Mouse (Mus musculus) kidney, adult 2 months (tissue): ENCODE measurements around the gene Nudcd3. TPM values are rescaled to one million over a fixed set of nuclear protein-coding genes. Genes with fewer than 3 reads are reported as not detected.
"Not testable (repeated sequence)": the region's sequence is repeated elsewhere in the genome, so short reads cannot be mapped to it uniquely, and the experiment has no call there.

Experiments
- DNase-seq: peaks from one replicate; pipeline ENCODE4 v3.0.0; 2021
- H3K27ac ChIP-seq: fragments of 200-500 bp; 2 replicates; pipeline ENCODE4 v1.5.1; 2012; ENCODE audit warnings: low read depth, low read length, control low read depth, inconsistent platforms; ENCODE audit not compliant: insufficient read depth
- H3K27me3 ChIP-seq: fragments of 200-500 bp; replicated peaks from 2 replicates; pipeline ENCODE4 v1.6.1; 2012; ENCODE audit warnings: mild to moderate bottlenecking, moderate library complexity, low read length, inconsistent platforms; ENCODE audit not compliant: control insufficient read depth, insufficient read depth
- H3K36me3 ChIP-seq: fragments of 200-500 bp; 2 replicates; pipeline ENCODE4 v1.6.1; 2012; ENCODE audit warnings: mild to moderate bottlenecking, moderate library complexity, low read length, inconsistent platforms; ENCODE audit not compliant: control insufficient read depth, insufficient read depth
- H3K4me1 ChIP-seq: fragments of 200-500 bp; 2 replicates; pipeline ENCODE4 v1.6.1; 2011; ENCODE audit warnings: low read length; ENCODE audit not compliant: control insufficient read depth, insufficient read depth
- H3K4me3 ChIP-seq: fragments of 200-500 bp; 2 replicates; pipeline ENCODE4 v1.5.1; 2011; ENCODE audit warnings: mild to moderate bottlenecking, low read depth, low read length, control low read depth; ENCODE audit not compliant: insufficient read depth
- CTCF ChIP-seq: fragments of 200-500 bp; conservative IDR thresholded peaks from 2 replicates; pipeline ENCODE4 v1.5.1; 2011; ENCODE audit warnings: low read depth, mild to moderate bottlenecking, control low read depth, low read length, moderate library complexity, mixed read lengths; ENCODE audit not compliant: insufficient read depth, insufficient read length
- POLR2A ChIP-seq: fragments of 200-500 bp; IDR thresholded peaks from one replicate; pipeline ENCODE4 v1.6.1; 2011; ENCODE audit warnings: low read depth, low read length, control low read depth
- WGBS: fragments of 180-500 bp; shearing (Covaris S2); methylation state at CpG from one replicate; pipeline ENCODE4 v1.1.7; 2018; 5-methylcytosine and 5-hydroxymethylcytosine counted together
- polyA plus RNA-seq: library from polyadenylated mRNA; depleted of rRNA; stranded (reverse); fragments of >200 nt; gene quantifications from 2 replicates; pipeline ENCODE4 v1.2.3, GENCODE M21; 2012

The Nudcd3 gene
- polyA plus RNA-seq, 1 experiment, result 40.8 TPM

- H3K27me3 ChIP-seq, result no peaks in the 10 kb centered on the region
- no peak overlapping the region for H3K27ac ChIP-seq
- H3K4me1 ChIP-seq, result no peaks in the 10 kb centered on the region
- H3K4me3 ChIP-seq, result no peak overlapping the region
- TF ChIP-seq CTCF (no peak), POLR2A (no peak)
- no peak for DNase-seq
- H3K36me3 ChIP-seq, result peaks cover 2% of the 10 kb centered on the region
Measured at GRCm38 (mm10) chr11:6109990-6110389, 90.2 kb downstream of the Nudcd3 start.

DNA sequence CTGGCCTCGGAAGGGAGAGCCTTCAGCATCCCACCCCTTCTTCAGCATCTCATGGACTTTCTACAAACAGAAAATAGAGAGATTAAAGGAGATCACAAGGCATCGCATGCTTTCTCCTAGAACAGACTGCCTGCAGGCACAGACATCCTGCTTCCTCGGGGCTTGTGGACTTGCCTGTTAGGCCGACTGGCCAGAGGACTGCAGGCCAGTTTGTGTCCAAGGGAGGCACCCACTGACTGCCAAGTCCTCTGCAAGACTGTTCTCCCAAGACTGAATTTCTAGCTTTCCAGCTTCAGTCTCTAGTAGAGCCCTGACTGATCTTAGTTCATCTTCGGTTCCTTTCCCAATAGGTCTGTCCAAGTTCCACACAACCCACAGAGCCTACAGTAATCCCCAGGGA, 91.9 kb downstream of the Nudcd3 start:
- H3K4me3 ChIP-seq, result no peak overlapping the region
- H3K4me1 ChIP-seq, result no peaks in the 10 kb centered on the region
- H3K27ac ChIP-seq, result no peak overlapping the region
- DNase-seq, result no peak
- no peaks in the 10 kb centered on the region for H3K27me3 ChIP-seq
- peaks cover 2% of the 10 kb centered on the region for H3K36me3 ChIP-seq
- WGBS, result 93% methylated on average over 5 of the region's 5 CpGs
- no peak for TF ChIP-seq CTCF
- no peak for TF ChIP-seq POLR2A

DNA sequence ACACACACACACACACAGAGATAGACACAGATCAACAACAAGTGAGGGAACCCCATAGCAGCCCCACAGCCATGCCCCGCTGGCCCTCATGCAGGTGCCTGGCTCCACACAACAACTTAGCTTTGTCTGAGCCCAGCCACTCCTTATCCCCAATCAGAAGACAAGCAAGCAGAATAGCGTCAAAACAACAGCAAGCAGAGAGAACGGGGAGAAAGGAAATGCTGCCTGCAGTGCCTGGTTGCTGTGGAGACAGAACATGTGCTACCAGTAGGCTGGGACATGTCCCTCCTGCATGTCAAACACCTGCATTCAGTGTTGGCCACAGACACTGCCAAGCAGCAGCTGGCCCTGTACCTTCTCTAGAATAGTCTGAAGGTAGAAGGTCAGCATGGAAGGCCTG, 92.5 kb downstream of the Nudcd3 start:
- Histone ChIP-seq H3K36me3 (peaks cover 2% of the 10 kb centered on the region), H3K4me1 (no peaks in the 10 kb centered on the region), H3K4me3 (no peak overlapping the region), H3K27ac (no peak overlapping the region), H3K27me3 (no peaks in the 10 kb centered on the region)
- DNase-seq, result no peak
- no peak for TF ChIP-seq POLR2A
- no peak for TF ChIP-seq CTCF
- WGBS, result 76% methylated on average over 3 of the region's 3 CpGs

GRCm38 (mm10) chr11:6104734-6105133, 95.5 kb downstream of the Nudcd3 start:
- H3K36me3 ChIP-seq, result no peaks in the 10 kb centered on the region; the same call in none of the 2 replicates
- no peak overlapping the region for H3K27ac ChIP-seq
- TF ChIP-seq CTCF (no peak), POLR2A (no peak)
- H3K4me3 ChIP-seq, result no peak overlapping the region
- no peaks in the 10 kb centered on the region for H3K4me1 ChIP-seq
- 96% methylated on average over 5 of the region's 5 CpGs for WGBS
- H3K27me3 ChIP-seq, result no peaks in the 10 kb centered on the region
- DNase-seq, result no peak

- WGBS, result 100% methylated on average over 3 of the region's 3 CpGs
- DNase-seq, H3K4me1 ChIP-seq: not testable (repeated sequence)
Measured at GRCm38 (mm10) chr11:6096637-6097036, 103.6 kb downstream of the Nudcd3 start.

DNA sequence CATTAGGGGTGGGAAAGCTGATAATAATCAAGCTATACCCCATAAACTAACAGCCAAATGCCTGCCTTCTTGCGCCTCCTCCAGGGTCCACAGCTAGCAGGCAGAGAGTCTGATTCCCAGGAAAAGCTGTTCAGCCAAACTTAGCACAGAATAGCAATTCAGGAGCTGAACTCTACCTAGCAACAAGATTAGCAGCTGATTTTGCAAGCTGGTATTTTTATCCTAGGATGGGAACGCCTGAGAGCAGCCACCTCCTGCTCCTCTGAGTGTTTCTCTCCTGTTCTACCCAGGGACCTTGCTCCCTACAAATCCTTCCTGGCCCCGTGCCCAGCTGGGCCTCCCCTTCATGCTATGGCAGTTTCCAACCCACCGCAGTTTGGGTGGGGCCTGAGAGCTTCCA, 113.2 kb downstream of the Nudcd3 start:
- TF ChIP-seq POLR2A (no peak), CTCF (no peak)
- H3K36me3 ChIP-seq, result no peaks in the 10 kb centered on the region
- 41% methylated on average over 4 of the region's 4 CpGs for WGBS
- no peak overlapping the region for H3K27ac ChIP-seq
- no peaks in the 10 kb centered on the region for H3K27me3 ChIP-seq
- DNase-seq, result no peak
- H3K4me1 ChIP-seq, result no peaks in the 10 kb centered on the region
- H3K4me3 ChIP-seq, result no peak overlapping the region

More at GRCm38 (mm10) chr11:6096637-6097036, 103.6 kb downstream of the Nudcd3 start:
- not testable (repeated sequence) for H3K27ac ChIP-seq, H3K36me3 ChIP-seq, H3K4me3 ChIP-seq, H3K27me3 ChIP-seq

- TF ChIP-seq POLR2A (no peak), CTCF (no peak)
- H3K27ac ChIP-seq, result no peak overlapping the region
Measured at GRCm38 (mm10) chr11:6078737-6079136, 121.5 kb downstream of the Nudcd3 start.

DNA sequence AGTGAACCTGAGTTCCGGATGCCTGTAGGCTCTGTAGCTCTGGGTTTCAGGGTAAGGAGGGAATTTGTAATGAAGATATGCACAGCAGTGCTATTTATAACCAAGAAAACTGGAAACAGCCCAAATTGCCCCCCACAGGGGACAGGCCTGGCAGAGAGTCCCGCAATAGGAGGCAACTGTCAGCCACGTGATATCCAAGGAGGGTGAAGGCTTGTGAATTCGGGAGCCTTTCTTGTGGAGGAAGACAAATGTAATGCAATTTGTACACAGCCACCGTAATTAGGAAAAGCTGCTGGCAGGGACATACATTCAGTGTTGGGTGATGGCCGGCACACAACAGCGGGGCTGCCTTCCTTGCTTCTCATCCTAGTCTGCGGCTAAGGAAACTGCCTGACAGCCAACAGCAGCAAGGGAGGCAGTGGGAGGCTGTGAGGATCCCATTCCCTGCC, 124.6 kb downstream of the Nudcd3 start:
- Histone ChIP-seq H3K27me3 (no peaks in the 10 kb centered on the region), H3K27ac (no peak overlapping the region), H3K36me3 (no peaks in the 10 kb centered on the region), H3K4me1 (no peaks in the 10 kb centered on the region), H3K4me3 (no peak overlapping the region)
- 60% methylated on average over 8 of the region's 8 CpGs for WGBS
- TF ChIP-seq POLR2A, result no peak
- TF ChIP-seq CTCF, result no peak
- DNase-seq, result no peak

More at GRCm38 (mm10) chr11:6078737-6079136, 121.5 kb downstream of the Nudcd3 start:
- Histone ChIP-seq H3K36me3 (no peaks in the 10 kb centered on the region), H3K27me3 (no peaks in the 10 kb centered on the region), H3K4me1 (no peaks in the 10 kb centered on the region), H3K4me3 (no peak overlapping the region)
- 87% methylated on average over 2 of the region's 2 CpGs for WGBS
- DNase-seq, result no peak
